Mouse (Mus musculus) adrenal gland, adult 8-10 months (tissue): ENCODE measurements around the gene Nrxn3. TPM values are rescaled to one million over a fixed set of nuclear protein-coding genes. Genes with fewer than 3 reads are reported as not detected.

Experiments used
- DNase-seq: peaks from one replicate; pipeline ENCODE4 v3.0.0; 2022
- total RNA-seq, 4 experiments: library from RNA; stranded (reverse); gene quantifications; 2 replicates each; pipeline ENCODE4 v1.2.4; 2022

The Nrxn3 gene
- total RNA-seq, 4 experiments from 2014 or later = 0.17 to 0.49 (median 0.32) TPM

DNA sequence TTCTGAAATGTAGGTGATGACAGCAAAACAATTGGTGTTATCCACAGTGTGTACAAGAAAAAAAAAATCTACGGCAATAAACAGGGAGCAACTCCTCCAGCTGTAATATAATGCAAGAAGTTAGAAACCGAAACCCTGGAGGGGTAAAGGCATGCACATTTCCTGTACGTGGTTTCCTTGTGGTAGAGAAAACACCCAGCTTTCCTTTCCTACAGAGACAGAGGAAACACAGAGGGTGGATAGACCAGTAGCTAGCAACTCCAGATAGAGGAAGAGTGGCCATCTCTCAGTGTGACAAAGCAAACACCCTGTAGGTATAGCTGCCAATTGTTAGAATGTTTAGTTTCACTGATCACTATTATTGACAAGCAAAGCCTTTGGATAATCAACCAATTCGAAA, 642.2 kb downstream of the Nrxn3 start:
- DNase-seq = no peak

DNA sequence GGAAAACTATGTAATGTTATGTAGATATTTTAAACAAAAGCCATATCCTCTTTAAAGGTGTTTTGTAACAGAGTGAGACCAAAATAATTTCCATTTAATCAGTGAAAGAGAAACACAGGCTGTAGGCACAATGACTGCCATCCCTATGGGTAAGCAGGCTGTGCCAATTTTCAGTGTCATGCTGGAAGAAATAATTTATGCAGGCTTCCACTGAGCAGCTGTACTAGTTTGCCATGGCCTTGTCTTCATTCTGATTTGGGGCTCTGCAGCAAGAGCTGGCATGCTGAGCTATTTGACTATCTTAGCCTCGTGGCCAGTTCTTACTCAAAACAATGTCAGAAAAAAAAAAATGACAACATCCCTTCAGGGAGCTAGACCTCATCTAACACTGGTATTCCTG, 647.3 kb downstream of the Nrxn3 start:
- peak; percentile 10 for DNase-seq

DNA sequence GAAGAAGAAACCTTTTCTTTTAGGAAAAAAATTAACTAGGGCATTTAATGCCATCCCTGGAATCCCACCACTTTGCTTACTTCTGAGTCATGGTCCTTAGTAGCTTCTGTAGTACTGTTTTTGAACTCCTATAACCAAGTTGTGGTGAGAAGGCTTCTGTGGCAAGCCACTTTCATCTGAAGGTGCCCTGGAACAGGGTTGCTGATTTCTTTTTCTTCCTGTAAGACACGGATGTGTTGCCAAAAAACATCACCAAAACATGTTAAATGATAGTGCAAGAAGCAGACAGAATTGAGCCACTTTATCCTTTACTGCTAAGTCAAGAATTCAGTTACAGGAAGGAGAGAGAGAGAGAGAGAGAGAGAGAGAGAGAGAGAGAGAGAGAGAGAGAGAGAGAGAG, 653.9 kb downstream of the Nrxn3 start:
- DNase-seq = no peak

DNA sequence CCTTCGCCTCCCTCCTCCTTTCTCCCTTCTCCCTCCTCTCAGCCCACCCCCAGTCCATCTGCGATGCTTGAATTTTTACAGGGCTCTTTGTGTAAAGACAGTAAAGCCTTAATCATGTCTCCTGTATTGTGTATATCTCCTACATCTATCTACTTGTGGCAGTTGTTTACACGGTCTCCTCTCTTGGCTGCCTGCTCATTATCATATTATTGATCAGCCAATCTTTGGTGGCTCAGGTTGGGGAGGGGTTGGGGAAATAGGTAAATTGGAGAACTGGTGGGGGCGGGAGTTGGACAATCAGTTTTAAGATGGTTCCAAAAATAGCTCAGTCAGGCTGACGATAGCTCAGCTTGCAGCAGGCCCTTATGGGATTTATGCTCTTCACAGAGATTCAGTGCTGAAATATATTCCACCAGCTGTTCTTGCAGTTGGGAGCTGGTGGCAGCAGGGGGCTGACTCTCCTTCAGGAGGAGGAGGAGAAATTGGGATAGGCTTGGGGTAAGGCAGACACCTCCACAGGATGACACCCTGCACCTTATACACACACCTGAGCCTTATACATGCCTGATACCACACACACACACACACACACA, 654.5 kb downstream of the Nrxn3 start:
- DNase-seq = no peak

DNA sequence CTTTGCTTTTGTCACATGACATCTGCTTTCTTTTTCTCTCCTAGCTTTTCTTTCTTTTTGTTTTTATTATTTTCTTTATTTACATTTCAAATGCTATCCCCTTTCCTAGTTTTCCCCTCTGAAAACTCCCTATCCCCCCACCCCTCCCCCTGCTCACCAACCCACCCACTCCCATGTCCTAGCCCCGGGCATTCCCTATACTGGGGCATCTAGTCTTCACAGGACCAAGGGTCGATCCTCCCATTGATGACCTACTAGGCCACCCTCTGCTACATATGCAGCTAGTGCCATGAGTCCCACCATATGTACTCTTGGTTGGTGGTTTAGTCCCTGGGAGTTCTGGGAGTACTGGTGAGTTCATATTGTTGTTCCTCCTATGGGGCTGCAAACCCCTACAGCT, 655.0 kb downstream of the Nrxn3 start:
- no peak for DNase-seq

DNA sequence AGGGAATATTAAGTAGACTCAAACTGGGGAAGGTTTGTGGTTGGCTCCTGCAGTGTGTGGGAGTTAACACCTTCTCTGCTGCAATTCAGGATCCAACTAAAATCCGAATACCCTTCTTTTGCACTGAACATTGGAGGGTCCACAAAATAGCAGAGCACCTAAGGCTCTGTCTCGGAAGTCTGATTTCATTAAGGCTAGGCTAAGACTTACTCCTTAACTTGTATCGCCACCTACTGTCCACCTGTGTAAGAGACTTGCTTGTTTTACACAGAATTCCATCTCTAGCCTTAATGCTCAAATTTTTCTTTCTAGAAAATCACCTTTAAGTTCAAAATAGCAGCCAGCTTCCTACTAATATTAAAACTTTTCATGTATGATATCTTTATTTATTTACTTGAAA, 660.6 kb downstream of the Nrxn3 start:
- DNase-seq = no peak

DNA sequence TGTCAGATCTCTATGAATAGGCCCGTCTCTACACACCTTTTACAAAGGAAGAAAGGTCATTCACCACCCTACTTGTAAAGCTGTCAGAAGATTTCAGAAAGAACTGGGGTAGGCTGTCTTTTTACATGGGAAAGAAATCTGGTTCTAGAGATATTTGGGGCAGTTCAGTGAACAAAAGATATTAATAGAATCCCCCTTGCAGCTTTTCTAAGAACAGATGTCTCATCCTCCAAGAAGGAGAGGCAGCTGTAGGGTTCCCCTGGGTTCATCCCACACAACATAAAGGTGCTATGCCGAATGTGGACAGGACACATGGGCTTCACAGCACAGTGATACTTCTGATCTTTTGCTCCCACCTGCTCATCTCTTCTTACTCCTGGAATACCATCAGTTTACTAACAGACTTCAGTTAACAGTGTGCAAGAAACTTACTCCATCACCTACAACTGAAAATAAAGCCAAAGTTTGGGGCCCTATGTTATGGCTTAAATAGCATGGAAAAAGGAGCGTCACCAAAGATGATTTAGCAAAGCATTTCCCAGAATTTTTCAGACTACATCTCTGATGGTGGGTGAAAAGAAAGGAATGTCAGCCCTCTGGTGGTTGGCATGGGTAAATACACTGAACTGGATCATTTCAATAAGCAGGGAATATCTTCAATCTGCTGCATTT, 672.6 kb downstream of the Nrxn3 start:
- no peak for DNase-seq

DNA sequence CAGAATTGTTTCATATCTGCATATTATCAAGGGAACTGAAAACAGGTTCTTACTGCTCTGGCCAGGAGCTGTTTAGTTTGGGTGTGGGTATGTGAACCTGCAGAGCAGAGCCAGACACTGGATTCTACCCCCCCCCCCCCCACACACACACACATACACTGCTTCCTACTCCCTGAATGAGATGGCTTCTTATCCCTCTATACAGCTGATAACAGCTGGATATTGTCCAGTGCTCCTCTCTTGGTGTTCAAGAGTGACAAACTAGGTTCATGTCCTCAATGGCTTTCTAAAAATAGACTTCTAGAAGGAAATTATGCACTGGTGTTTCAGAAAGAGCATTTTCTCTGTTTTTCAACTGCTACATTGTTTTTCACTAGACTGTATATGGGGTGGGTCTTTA, 713.8 kb downstream of the Nrxn3 start:
- DNase-seq = no peak

DNA sequence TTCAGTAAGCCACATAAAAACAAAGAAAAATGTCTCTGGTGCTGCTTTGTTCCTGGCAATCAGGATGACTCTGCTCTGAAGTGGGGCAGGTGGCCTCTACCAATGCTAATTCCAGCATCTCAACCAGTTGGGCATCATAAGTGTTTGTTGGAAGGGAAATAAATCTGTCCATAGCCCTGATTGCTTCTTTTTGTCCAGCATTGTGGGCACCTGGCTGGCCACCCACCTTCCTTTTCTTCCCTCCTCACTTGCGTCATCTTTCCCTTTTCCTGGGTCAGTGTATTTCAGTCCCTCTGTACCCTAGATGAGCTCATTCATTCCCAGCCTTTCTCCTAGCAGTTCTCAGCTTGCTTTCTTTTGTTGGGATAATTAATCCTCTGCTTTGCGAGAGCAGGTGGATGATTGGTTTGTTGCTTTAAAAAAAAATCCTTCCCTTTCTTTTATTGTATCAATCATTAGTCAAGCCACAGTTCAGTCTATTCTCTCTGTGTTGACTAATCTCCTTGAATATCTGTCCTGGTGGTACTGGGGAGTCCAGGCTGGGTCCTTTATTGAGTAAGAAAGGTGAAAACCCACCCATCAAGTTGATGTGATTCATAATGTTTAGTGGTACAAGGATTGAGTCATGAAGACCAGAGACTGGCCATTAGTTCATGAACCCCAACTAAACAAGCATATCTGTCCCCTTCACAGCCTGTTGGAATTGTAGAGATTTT, 719.8 kb downstream of the Nrxn3 start:
- no peak for DNase-seq

DNA sequence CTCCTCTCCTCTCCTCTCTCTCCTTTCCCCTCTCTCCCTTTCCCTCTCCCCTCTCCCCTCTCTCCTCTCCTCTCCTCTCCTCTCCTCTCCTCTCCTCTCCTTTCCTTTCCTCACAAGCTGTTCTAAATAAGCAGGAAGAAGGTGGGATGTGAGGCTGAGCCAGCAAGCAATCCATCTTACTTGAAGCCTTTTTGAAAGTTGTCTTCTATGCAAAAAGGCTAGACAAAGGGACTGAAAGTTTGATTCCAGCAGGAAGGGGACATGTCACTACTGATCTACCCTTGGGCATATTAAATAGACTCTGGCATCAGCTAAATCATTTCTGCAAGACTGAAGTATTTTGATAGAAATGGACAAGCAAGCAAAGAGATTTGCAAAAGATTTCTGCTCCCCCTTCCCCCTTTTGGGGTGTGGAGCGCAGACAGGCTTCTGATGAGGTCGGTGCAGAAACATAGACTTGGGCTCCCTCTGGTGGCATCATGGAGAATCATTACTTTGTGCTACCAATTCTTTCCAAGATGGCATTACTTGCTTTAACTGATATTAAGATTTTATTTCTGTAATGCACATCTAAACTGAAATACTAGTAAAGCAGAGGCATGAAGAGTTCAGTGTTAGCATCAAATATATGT, 728.1 kb downstream of the Nrxn3 start:
- DNase-seq = no peak

DNA sequence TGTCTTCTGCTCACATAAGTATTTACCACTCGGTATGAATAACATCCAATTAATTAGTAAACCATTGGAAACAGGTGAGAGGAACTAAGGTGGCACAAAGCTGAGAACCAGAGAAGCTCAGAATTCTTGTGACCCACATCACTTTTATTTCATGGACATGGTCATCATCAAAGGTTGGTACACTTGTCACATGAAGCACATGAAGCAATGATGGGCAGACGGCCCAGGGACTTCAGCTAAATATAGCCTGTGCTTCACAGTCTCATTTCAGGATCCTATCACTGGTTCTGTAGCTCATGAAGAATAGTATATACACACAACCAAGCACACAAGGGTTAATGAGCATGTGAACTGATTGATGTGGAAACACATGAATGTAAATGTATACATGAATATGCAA, 747.5 kb downstream of the Nrxn3 start:
- DNase-seq = no peak

DNA sequence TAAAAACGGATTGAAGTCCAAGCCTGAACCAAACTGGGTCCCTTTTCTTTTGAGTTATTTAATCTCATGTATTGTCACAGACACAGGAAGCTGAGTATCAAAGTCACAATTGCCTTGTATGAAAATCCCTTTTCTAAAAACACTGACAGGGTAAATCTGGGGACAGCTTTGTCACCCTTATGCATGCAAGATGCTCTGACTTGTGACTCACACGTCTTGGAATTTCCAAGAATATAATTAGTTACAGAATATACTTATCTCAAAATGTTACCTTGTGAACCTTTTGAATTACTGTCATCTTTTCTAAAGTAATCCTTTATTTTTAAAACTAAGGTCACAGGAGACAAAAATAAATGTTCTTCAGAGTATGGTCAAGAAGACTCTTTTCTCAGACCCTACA, 748.6 kb downstream of the Nrxn3 start:
- DNase-seq = no peak

DNA sequence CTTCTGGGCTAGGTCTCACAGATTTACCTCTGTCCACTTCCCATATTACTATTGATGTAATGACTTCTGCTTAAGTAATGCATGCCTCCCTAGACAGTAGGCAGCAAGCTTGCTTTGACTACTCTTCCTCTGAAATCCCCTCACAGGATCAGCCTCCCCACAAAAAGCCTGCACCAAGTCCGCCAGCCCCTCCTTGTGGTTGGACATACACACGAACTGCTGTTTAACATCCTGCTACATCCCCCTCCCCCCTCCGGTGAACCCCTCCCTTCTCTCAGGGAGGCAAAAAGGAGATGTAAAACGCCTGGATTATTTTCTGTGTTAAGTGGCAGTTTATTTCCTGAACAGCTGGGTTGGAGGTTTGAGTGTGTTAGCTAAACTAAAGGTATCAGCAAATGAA, 749.2 kb downstream of the Nrxn3 start:
- no peak for DNase-seq

DNA sequence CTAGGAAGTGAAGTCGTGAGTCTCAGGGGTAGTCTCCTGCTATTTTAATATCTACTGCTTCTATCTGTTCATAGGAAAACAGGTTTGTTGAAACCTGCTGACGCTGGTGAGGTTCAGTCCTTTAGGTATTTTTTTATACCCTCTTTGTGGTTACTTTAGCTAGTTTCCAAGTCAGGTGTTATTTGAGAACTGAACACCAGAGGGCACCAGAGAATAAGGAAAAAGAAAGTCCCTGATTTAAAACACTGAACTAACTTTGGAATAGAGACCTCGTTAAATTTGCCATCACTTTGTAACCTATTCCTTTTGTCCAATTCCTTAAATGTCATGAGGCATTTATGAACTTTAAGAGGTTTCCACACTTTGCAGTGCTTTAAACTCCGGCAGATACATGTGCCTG, 756.4 kb downstream of the Nrxn3 start:
- no peak for DNase-seq

DNA sequence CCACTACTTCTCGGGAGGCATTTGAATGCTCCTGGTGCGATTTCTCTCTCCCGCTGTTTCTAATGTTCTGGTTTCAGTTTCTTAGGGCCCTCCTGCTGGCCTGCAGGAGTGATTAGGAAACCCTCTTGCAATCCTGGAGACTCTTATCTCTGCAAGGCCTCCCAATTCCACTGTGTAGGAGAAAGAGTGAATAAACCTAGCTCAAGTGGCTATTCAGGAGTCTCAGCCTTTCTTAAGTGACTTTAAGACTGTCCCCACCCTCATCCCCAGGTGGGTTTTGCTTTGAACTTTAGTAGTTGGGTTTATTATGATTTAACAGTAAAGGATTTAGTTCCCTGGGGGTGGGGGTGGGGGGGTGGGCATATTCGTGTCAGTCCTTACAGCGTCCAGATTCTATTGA, 759.5 kb downstream of the Nrxn3 start:
- DNase-seq = no peak

DNA sequence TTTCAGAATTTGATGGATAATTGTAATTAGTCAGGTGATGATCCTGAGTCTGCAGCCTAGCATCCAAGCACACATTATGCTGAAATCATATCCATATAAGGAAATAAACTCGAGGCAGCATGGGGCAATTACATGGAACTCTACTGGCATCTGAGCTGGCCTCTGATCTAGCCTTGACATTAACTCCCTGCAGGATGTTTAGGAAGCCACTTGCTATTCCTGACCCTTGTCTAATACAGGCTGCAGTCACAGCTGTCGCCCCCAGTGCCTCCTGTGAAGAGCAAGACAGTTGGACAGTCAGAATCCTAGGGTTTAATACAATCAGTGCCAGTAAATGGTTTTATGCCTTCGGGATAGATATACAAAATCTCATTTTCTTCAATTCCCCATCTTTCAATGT, 781.4 kb downstream of the Nrxn3 start:
- DNase-seq = no peak

DNA sequence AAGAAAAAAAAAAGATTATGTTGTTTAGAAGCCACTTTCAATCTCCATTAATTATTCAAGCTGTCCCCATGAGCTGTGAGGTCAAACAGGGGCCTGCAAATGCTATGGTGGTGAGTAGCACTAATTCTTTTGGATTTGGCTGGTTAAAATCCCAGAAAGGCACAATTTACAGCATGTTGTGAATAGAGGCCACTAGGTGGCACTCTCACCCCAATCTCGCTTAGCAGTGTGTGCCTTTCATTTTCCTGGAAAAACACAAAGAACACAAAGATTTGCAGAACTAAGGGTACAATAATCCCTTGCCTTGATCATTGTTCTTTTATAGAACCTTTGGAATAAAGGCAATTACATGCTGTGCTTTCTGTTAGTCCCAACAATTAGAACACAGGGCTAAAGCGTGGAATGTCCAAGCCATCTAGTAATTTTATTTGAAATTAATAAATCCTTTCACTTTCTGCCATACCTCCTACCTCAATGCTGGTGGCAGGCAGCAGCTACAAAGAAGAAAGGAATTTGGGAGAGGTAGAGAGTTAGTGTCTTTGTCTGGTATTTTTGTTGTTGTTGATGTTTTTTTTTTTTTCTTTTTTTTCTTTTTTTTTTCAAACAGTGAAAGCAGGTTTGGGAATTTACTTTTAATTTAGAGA, 782.6 kb downstream of the Nrxn3 start:
- no peak for DNase-seq

DNA sequence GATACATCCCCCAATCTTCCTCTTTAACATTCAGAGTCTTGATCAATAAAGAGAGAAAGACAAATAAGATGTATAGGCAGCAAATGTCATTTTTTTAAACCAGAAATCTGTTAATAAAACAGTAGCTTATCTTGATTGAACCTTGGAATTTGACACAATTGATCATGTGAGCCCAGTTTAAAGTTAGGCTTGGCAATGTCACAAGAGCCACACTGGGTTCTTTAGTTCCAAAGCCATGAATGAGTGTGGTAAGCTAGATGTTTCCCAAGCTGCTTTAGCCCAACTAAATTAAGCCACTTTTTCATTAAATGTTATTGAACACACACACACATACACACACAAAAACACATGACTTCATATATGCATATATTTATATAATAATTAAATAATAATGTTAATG, 786.3 kb downstream of the Nrxn3 start:
- DNase-seq = no peak

DNA sequence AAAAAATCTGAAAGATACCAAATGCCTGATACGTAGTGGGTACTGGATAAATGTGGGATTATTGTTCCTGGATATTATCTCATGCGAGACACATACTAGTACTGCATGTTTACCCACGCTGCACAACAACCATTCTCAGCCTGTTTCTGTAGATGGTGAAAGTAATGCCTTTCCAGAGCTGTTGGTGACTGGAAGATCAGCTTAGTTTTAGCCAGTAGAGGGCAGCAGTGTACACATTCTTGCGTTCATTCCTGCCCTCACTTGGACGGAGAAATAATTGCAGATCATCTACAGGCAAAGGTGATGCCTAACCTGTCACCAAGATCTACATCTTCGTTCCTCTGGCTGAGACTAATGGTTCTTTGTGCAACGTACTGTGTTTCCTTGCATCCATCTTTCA, 791.1 kb downstream of the Nrxn3 start:
- DNase-seq = no peak

DNA sequence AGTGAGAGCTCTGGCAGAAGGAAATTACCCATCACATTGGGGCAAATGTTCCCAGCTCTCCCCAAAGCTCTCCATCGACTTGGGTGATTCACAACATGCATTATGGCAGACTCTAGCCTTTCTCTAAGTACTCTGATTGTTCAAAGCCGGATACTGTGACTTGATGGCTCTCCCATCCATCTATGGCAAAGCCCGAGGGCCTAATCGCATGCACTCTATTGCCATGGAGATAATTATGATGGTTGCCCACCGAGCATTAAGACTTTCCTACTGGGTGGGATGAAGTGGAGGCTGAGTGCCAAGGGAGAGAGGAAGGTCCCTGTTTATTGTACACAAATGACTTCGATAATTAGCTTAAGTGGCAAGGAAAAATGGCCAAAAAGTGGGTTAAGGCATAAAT, 793.4 kb downstream of the Nrxn3 start:
- DNase-seq = no peak

DNA sequence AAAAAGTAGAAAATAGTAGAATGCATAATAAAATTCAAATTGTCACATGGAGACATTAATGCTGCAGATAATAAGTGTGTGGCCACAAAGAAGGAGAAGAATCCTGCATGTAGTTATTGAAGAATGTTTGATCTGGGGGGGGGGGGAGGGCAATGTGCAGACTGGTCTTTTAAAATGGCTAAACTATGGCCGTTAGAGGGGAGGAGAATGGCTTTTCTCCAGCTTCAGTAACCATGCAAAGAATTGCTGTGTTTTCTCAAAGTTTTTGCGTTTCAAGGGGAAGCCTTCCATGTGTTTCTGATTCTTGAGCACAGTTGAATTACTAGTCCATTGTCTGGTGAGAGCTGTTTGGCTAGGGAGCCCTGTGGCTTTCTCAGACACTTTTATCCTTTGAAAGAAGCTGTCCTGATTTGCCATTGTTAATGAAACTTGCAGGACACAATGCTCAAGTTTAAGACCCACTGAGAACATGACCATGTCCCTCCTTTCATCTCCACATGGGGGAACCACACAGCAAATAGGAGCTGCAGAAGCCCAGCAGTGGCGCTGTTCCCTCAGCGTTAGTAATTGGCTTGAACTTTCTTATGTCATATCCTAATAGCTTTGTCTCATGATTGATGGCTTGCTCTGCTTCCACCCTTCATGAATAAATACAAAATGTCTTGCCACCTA, 808.1 kb downstream of the Nrxn3 start:
- DNase-seq = no peak

DNA sequence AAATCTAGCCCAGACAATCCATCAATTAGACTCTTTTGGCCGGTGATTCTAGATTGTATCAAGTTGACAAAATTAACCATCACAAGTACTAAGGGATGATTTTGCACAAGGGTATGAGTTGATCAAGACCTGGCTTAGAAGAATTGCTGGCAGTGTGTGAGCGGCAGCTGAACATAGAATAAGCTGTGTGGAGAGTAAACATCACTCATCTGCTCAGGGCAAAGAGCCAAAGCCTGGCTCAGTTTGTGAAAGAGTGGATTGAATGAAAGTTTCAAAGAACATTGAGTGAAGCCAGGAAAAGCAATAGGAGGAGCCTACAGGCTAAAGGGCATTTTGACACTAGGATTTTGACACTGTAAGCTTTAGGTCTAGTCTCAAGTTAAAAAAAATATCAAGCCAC, 828.6 kb downstream of the Nrxn3 start:
- DNase-seq = no peak
